Mouse (Mus musculus): ENCODE measurements around the gene Bspry.
"Not testable (repeated sequence)": the region's sequence is repeated elsewhere in the genome, so short reads cannot be mapped to it uniquely, and the experiment has no call there.

Bspry gene

GRCm38 (mm10) chr4:62479937-62480708 is at the start of gene Bspry:
Gene Bspry, plus strand, starts transcription at chr4:62480053.
- DNase-seq: peak; percentile 80

DNA sequence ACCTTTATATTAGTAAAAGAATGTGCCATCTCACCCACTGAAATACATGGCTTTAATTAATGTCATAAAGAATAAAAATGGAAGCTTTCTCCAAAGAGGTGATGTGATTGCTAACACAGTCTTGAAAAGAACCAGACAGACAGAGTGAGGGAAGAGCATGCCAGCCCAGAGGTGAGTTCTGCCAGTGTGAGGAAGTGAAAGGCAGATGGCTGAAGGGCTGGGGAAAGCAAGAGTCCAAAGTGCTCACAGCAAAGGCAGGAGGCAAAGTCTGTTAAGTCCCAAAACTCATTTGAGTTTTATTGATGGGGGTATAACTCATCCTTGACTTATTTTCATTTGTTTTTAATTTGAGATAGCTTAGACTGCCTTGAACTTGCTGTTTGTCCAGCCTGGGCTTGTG is 49.2 kb upstream of the Bspry start:
- no peak for DNase-seq

DNA sequence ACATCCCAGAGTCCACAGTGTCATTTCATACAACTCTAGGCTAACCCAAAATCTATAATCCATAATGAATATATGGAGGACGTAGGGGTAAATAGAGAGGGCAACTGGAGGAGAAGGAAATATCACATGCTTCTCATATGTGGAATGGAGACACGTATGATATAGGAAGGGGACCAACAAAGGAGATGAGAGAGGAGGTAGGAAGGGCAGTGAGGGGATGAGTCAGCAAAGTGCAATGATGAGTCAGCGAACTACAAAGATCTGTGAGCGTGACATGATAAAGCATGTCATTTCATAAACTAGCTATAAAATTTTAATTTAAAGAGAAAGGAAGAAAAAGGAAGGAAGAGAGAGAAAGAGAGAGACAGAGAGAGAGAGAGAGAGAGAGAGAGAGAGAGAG is 48.3 kb upstream of the Bspry start:
- no peak for DNase-seq

- peak; percentile 67 for DNase-seq
These were observed 45.6 kb upstream of the Bspry start for GRCm38 (mm10) chr4:62433939-62434870.

DNA sequence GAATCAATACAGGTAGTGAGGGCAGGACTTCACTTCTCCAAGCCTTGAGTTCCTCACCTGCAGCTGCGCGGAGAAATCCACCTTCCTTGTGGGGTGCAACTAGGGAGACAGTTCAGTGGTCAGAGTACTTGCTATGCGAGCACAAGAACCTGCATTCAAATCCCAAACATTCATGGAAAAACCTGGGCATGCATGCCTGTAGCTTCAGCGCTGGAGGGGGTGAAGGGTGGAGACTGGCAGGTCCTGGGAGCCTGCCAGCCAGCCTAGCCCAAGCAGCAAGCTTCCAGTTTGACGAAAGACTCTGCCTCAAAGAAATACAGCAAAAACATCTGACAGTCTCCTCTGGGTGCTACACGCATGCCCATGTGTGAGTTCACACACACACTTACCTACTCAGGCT is 44.8 kb upstream of the Bspry start, which contains the start of gene Rnf183:
TSS of gene Rnf183 (minus strand) at position 172 of the 400 bp plus-strand sequence.
- peak; percentile 70 for DNase-seq

GRCm38 (mm10) chr4:62437256-62437778 is 42.5 kb upstream of the Bspry start:
- DNase-seq: no peak

DNA sequence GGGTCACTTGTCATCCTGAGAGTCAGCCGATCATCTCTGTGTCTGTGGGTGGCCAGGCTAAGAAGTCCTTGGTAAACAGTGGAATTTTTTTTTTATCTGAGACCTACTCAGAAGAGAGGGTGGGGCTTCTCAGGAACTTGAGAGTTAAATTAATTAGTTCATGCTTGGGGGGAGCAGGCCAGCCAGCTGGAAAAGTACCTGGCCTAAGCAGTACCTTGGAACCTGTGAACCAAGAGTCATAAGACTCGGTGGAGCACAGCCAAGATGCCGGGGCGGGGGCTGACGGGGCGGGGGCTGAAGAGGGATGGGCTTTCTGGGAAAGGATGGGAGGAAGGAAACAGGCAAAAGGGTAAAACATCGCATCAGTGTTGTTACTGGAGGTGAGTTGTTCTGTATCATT is 42.0 kb upstream of the Bspry start:
- DNase-seq: peak; percentile 69

DNA sequence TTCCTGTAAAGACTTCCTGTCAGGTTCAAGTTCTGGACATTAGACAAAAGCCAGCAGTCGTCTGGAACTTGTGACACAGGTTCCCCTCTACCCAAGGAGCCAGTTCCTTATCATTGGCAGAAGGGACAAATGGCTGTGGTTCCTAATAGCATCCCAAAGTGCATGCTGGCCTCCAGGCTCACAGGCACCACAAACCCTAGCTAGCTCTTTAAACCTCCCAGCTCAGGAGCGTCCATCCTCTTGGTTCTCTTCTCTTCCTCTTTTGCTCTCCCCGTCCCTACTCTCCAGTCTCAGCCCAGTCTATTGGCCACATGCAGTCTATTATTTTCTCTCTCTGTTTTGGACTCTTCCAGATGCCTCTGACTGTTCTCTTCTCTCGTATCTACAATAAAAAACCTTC is 40.1 kb upstream of the Bspry start:
- no peak for DNase-seq

GRCm38 (mm10) chr4:62440544-62440943 is 39.3 kb upstream of the Bspry start:
- peak; percentile 69 for DNase-seq

DNA sequence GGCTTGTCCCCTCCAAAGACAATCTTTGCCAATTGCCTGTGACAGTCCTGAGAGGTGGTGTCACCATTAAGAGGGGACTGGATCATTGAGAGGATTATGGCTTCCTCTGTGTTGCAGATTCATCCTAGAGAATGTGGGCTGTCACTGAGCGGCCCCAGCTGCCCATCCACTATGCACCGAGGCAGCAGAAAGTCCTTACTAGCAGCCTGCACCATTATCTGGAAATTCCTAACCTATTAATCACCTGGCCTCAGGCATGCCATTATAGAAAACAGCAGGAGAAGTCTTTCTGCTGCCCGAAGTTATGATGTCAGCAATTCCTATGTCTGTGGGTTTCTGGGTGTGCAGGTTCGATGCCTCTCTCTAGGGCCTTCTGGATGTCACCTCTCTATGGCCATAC is 38.9 kb upstream of the Bspry start:
- DNase-seq: no peak

GRCm38 (mm10) chr4:62454995-62455394 is 24.9 kb upstream of the Bspry start:
- DNase-seq: peak; percentile 59

- DNase-seq: no peak
These were observed 20.8 kb upstream of the Bspry start for GRCm38 (mm10) chr4:62459081-62459480.

GRCm38 (mm10) chr4:62460348-62460747 is 19.5 kb upstream of the Bspry start:
- DNase-seq: no peak

- no peak for DNase-seq
These were observed 16.7 kb upstream of the Bspry start for GRCm38 (mm10) chr4:62463124-62463523.

DNA sequence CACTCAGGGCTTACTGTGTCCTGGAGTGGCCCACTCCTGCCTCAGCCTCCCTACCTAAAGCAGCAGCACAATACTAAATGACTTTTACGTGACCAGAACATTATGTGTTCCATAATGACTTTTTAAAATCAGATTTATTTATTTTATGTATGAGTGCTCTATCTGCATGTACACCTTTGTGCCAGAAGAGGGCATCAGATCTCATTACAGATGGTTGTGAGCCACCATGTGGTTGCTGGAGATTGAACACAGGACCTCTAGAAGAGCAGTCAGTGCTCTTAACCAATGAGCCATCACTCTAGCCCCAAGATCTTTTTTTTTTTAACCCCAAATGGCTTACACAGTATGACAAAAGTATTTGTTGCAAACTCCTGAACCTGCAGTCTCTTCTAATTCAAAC is 11.7 kb upstream of the Bspry start:
- DNase-seq: no peak

- peak; percentile 86 for DNase-seq
These were observed 9.2 kb upstream of the Bspry start, which contains the start of gene Wdr31 for GRCm38 (mm10) chr4:62470598-62471051. Gene Wdr31, minus strand, starts transcription at chr4:62470896.

GRCm38 (mm10) chr4:62472071-62472470 is 7.8 kb upstream of the Bspry start:
- no peak for DNase-seq

- DNase-seq: no peak
These were observed 4.7 kb upstream of the Bspry start for GRCm38 (mm10) chr4:62475131-62475530.

- no peak for DNase-seq
These were observed 4.1 kb upstream of the Bspry start for GRCm38 (mm10) chr4:62475793-62476192.

DNA sequence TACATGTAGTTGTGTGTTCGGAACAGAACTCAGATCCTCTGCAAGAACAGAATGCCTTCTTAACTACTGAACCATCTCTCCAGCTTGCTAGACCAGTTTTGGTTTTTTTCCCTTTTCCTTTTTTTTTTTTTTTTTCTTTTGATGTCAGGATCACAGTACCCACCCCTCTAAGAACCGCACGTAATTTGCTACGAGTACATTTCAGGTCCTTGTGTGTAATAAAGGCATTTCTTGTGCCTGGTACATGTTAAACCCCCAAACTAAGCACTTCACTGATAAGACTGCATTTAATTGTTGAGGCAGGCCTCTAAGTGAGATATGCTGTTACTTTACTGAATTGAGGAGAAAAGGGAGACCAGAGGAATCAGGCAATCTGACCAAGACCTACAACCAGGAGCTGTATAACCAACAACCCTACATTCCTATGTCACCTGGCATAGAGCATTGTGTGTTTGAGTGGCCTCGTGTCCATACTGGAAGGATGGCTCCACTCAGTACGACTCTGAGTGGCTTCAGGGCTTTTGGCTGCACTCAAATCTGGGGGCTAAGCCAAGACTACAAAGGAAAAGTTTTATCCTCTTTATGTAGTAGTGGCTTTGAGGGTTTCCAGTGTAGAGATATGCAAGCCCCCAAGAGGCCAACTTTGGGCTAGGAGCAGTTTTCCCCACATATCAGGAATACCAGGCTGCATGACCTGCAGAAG is 2.2 kb upstream of the Bspry start:
- DNase-seq: no peak

- not testable (repeated sequence) for DNase-seq
These were observed 288 bp upstream of the Bspry start for GRCm38 (mm10) chr4:62479593-62479936.

GRCm38 (mm10) chr4:62480709-62481605 is 1.1 kb downstream of the Bspry start:
- DNase-seq: peak; percentile 37

Measured in kidney, adult 18-20 months (tissue).